Mouse (Mus musculus): ENCODE data around the gene Hgd.
A peak's percentile ranks its signal among the peaks of the same experiment; 100 is the strongest.

- TF ChIP-seq CTCF (IDR thresholded peaks at IDR 0.05; ENCODE audit: borderline replicate concordance, insufficient read depth, low read depth, low read length): no peak
- TF ChIP-seq POLR2A (IDR thresholded peaks at IDR 0.05; ENCODE audit: borderline replicate concordance, insufficient read depth, low read length): peak; percentile 38; the same call in 1 of the 2 replicates
Observed at GRCm38 (mm10) chr16:37622919-37623318, 43.0 kb downstream of the Hgd start.
